Mouse (Mus musculus) cortical plate, adult 2 months (tissue): ENCODE measurements around the gene Slc35e3. TPM values are rescaled to one million over a fixed set of nuclear protein-coding genes. Genes with fewer than 3 reads are reported as not detected.

Experiments used
- H3K27ac ChIP-seq: fragments of 200-500 bp; 2 replicates; pipeline ENCODE4 v1.5.1; 2012; ENCODE audit warnings: low read length, control low read depth, inconsistent platforms; ENCODE audit not compliant: insufficient read depth
- H3K4me1 ChIP-seq: fragments of 200-500 bp; 2 replicates; pipeline ENCODE4 v1.6.1; 2011; ENCODE audit warnings: low read length; ENCODE audit not compliant: control insufficient read depth, insufficient read depth
- H3K4me3 ChIP-seq: fragments of 200-500 bp; 2 replicates; pipeline ENCODE4 v1.5.1; 2011; ENCODE audit warnings: mild to moderate bottlenecking, low read length, control low read depth; ENCODE audit not compliant: insufficient read depth
- CTCF ChIP-seq: fragments of 200-500 bp; IDR thresholded peaks from 2 replicates; pipeline ENCODE4 v1.5.1; 2011; ENCODE audit warnings: mild to moderate bottlenecking, control low read depth, low read length; ENCODE audit not compliant: insufficient read depth; ENCODE audit errors: extremely low read depth
- POLR2A ChIP-seq: fragments of 200-500 bp; IDR thresholded peaks from 2 replicates; pipeline ENCODE4 v1.6.1; 2011; ENCODE audit warnings: mild to moderate bottlenecking, low read length, control low read depth; ENCODE audit not compliant: insufficient read depth; ENCODE audit errors: extremely low read depth
- polyA plus RNA-seq: library from polyadenylated mRNA; depleted of rRNA; stranded (reverse); fragments of >200 nt; gene quantifications from 2 replicates; pipeline ENCODE4 v1.2.3, GENCODE M21; 2012; rRNA removed

Slc35e3 gene
- polyA plus RNA-seq, result 20.0 and 21.0 TPM in 2 replicates

DNA sequence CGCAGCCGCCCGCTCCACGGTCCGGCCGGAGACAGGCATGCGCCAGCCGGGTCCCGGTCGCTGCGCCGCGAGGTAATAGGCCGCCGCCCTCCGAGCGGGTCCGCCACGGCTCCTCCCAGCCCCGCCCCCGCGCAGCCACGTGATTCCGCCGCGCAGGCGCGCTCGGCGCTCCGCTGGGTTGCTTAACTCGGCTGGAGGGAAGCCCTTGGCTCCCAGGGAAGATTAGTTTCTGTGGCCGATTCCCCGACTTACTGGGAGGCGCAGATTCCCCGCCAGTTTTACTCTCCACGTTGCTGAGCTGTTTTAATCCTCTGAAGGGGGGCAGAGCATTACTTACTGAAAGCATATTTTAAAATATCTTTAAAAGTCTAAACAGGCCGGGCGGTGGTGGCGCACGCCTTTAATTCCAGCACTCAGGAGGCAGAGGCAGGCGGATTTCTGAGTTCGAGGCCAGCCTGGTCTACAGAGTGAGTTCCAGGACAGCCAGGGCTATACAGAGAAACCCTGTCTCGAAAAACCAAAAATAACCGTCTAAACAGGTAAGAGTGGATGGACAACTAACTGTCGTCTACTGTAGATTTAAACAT is at the start of gene Slc35e3:
Slc35e3 (minus strand) TSS at position 69 of the 587 bp plus-strand sequence.
- no peak for TF ChIP-seq CTCF
- TF ChIP-seq POLR2A, result peak; percentile 62
- no peak within 1 kb of the TSS for H3K27ac ChIP-seq
- H3K4me3 ChIP-seq, result peak within 1 kb of the TSS; percentile 94
- 0 out of 2 replicates have a peak, but pooled peaks cover 1% of the 10 kb centered on the region for H3K4me1 ChIP-seq

DNA sequence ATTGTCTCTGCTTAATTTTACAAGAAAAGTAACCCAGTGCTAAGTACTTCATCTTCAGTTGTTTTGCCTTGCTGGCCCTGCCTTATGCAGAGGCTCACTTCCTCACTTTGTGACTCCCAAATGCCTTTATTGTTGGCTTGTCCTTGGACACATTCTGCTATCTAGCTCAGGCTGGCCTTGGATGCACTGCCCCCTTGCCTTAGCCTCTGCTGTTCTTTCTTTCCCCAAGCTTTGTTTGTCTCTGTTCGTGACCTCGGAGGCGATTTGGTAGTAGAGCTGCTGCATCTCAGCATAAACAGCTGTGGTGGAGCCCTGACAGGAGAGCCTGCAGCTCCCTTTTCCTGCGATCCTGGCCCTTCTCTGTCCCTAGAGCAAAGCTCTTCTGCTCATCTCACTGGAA is 49.0 kb upstream of the Slc35e3 start:
- Histone ChIP-seq H3K4me1 (no peaks in the 10 kb centered on the region; the same call in 1 of the 2 replicates), H3K4me3 (no peak overlapping the region), H3K27ac (no peak overlapping the region)
- TF ChIP-seq POLR2A (no peak), CTCF (no peak)

DNA sequence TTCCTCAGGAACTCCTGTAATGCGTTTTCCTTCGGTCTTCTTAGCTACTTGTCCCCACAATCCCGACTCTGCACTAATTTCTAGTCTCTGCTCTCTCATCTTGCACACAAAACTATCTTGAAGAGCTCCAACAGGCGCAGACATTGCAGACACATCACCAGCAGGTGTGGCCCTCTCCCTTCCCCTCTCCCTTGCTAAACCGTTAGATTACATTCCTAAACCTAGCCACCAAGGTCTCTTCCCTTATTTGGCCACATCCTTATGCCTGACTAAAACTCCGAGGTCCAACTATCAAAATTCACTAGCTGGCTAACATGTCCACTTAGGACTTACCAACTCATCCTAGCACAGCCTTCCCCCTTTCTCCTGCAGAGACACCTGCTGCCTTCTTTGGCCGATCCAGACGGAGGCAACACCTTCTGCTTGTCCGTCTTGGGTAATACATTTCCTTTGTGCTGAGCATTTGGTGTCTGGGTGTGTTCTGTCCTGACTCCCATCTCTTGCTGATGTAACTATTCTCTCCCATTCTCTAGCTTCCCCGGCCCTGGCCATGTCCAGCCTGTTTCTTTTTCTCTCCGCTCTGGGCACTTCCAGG is 47.4 kb upstream of the Slc35e3 start:
- TF ChIP-seq CTCF (no peak), POLR2A (no peak)
- H3K4me1 ChIP-seq, result no peaks in the 10 kb centered on the region; the same call in 1 of the 2 replicates
- no peak overlapping the region for H3K4me3 ChIP-seq
- no peak overlapping the region for H3K27ac ChIP-seq

DNA sequence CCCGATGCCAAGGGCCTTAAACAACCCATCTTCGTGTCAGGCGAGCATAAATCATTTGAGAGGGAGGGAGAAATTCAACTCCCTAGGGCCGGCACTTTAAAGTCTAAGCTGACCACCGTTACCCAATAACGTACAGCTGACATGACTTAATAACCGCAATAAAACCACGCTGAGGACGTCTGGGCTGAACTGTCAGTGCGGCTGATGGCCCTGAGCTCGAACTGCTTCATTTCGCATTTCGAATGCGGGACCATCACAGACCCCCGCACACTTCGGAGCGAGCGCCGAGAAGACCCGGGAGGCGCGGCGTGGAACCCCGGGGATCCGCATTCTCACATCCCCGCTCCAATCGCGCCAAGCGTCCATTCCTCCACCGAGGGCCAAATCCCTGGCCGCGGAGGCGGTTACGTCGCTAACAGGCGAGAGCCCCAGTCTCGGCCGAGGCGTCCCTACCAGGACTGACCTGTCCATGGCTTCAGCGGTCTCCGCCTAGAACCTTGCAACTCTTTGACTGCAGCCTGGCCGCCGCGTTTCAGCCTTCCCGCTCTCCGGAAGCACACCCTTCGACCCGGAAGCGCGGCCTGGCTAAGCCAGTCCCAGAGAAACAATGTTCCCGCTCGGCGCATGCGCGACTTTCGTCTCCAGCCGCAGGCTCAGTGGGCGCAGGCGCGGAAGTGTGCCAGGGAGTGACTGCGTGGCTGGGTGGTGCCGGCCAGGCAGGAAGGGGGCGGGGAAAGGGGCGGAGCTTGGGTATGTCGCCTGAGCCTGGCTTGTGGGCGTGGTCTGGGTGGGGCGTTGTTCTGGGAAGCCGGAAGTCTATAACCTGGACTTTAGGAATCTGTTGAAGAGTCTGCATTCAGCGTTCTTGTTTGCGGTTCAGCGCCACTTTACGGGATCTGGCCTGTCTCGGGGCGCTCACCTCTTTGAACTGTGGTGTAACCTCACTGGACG is 46.3 kb upstream of the Slc35e3 start, which contains the start of gene Nup107:
Nup107 (minus strand) TSS at position 565 of the 951 bp plus-strand sequence.
- H3K27ac ChIP-seq, result no peak within 1 kb of the TSS; the same call in 1 of the 2 replicates
- H3K4me1 ChIP-seq, result no peaks in the 10 kb centered on the region; the same call in 1 of the 2 replicates
- peak within 1 kb of the TSS; percentile 72 for H3K4me3 ChIP-seq
- TF ChIP-seq CTCF, result no peak
- peak; percentile 51; the same call in 1 of the 2 replicates for TF ChIP-seq POLR2A

DNA sequence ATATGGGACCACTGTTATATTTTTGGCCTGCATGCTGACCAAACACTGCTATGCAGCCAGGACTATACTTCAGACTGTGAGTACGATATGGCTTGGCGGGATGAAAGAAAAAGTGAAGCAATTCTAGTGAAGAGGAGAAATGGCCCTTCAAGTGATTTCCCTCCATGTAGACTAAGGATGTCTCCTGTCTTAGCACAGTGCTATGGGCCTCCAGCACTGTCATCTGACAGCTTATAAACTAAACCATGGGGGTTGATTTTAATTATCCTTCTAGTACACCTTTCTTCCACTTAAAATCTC is 45.0 kb upstream of the Slc35e3 start:
- TF ChIP-seq POLR2A (no peak), CTCF (no peak)
- Histone ChIP-seq H3K4me3 (no peak overlapping the region), H3K4me1 (no peaks in the 10 kb centered on the region; the same call in 1 of the 2 replicates), H3K27ac (no peak overlapping the region)

DNA sequence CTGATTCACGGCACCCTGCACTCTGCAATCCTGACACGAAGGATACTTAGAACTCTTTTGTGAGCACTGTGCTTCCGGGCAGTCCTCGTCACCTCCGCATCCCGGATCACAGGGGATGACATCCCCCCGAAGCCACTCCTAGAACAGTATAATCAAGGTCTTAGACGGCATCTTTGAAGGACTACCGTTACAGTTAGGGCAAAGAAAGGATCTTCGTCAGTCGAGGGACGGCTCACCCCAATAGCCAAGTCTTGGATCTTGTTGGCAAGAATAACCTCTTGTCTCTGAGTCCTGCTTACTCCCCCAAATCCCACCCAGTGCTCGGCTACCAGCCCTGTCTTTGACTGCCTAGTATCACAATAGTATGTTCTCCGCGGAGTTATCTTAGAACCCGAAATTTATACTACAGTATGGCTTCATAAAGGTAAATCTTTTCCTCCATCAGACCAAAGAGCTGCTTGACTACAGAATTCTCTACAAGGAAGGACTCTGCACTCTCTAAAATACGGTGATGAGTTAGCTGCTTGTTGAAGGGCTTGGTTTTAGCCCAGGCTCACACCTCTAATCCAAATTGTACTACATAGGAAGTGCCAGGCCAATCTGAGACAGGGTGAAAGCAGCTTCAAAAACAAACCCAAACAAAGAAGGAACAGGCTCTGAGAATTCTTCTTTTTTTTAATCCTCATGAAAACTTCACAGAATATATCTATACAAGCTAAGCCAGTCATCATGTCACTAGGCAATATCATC is 44.4 kb upstream of the Slc35e3 start:
- Histone ChIP-seq H3K27ac (no peak overlapping the region), H3K4me3 (no peak overlapping the region), H3K4me1 (no peaks in the 10 kb centered on the region; the same call in 1 of the 2 replicates)
- TF ChIP-seq CTCF (no peak), POLR2A (no peak)

DNA sequence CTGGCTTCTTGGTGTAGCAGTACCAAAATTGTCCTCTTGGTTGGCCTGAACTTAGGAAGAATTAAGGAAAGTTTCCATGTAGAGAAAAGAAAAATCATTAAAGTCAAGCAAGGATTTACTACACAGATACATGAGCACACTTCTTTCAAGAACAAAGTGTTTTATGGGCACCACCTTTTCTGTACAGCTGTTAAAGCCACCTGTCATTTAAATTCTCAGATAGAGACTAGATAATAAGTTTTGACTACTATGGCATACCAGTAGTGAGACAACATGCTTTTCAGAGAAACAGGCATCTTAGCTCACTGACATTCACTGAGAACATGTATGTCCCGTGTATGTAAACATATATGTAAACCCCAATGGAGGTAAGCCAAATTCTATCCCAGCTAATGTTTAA is 43.8 kb upstream of the Slc35e3 start:
- TF ChIP-seq CTCF (no peak), POLR2A (no peak)
- no peaks in the 10 kb centered on the region; the same call in 1 of the 2 replicates for H3K4me1 ChIP-seq
- H3K4me3 ChIP-seq, result no peak overlapping the region
- H3K27ac ChIP-seq, result no peak overlapping the region

DNA sequence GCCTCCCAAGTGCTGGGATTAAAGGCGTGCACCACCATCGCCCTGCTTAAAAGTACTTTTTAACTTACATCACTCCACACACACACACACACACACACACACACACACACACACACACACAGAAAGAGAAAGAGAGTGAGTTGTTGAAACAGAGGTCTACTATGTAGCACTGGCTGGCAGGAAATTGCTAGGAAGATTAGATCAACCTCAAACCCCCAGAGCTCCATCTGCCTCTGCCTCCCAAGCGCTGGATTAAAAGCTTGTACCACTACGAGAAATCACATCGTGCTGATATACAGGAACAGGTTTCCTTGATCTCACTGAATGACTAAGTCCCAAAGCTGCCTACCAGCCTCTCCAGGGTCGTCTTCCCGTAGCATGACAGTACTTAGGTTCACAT is 38.5 kb upstream of the Slc35e3 start:
- TF ChIP-seq POLR2A, result no peak
- no peak for TF ChIP-seq CTCF
- Histone ChIP-seq H3K4me3 (no peak overlapping the region), H3K4me1 (no peaks in the 10 kb centered on the region), H3K27ac (no peak overlapping the region)
